In genomic region chr11:108929176-108929575, GRCm38 (mm10) we compare ENCODE assay signal across 11 mouse cellular contexts. TPM values are rescaled to one million over a fixed set of nuclear protein-coding genes. Genes with fewer than 3 reads are reported as not detected.
DNase-seq lines count a peak whose midpoint lies in the region; ATAC-seq and TF ChIP-seq lines count a peak whose summit lies in the region.
"Had no signal": no experiment of that assay in that cellular context is flagged by ENCODE, and none has a peak within 500 bp of the region (broad histone marks: within the 10 kb centered on the region; RNA-seq: fewer than 3 reads in every experiment).

No protein-coding gene starts in this region.

- no peak overlapping the region for H3K9ac ChIP-seq in forebrain, postnatal 0 days
- H3K9ac ChIP-seq in embryonic facial prominence, embryonic 15.5 days: no peak overlapping the region
- no peak overlapping the region for H3K9ac ChIP-seq in hindbrain, postnatal 0 days (replicated peaks; ENCODE audit: low read length)
- H3K9ac ChIP-seq in midbrain, embryonic 15.5 days: no peak overlapping the region
- H3K9ac ChIP-seq: intestine, embryonic 15.5 days; lung, embryonic 15.5 days had no signal

- peaks cover 98% of the 10 kb centered on the region for H3K4me1 ChIP-seq in forebrain, embryonic 10.5 days
- no peaks in the 10 kb centered on the region; the same call in 1 of the 2 replicates for H3K4me1 ChIP-seq in forebrain, postnatal 0 days (ENCODE audit: insufficient read depth)
- peaks cover 74% of the 10 kb centered on the region for H3K4me1 ChIP-seq in embryonic facial prominence, embryonic 15.5 days
- H3K4me1 ChIP-seq in hindbrain, postnatal 0 days (ENCODE audit: insufficient read depth, low read length): peaks cover 48% of the 10 kb centered on the region
- peaks cover 80% of the 10 kb centered on the region for H3K4me1 ChIP-seq in midbrain, embryonic 15.5 days

- H3K36me3 ChIP-seq in forebrain, embryonic 10.5 days (replicated peaks): peaks cover 95% of the 10 kb centered on the region
- peaks cover 12% of the 10 kb centered on the region for H3K36me3 ChIP-seq in forebrain, postnatal 0 days (ENCODE audit: insufficient read depth)
- H3K36me3 ChIP-seq in embryonic facial prominence, embryonic 15.5 days: peaks cover 33% of the 10 kb centered on the region
- peaks cover 17% of the 10 kb centered on the region; the same call in 1 of the 2 replicates for H3K36me3 ChIP-seq in hindbrain, postnatal 0 days (ENCODE audit: insufficient read depth, low read length)
- peaks cover 7% of the 10 kb centered on the region; the same call in 1 of the 2 replicates for H3K36me3 ChIP-seq in midbrain, embryonic 15.5 days (replicated peaks)

- 43% methylated on average over 4 of the region's 4 CpGs for WGBS in forebrain, embryonic 10.5 days
- 45% methylated on average over 4 of the region's 4 CpGs for WGBS in forebrain, postnatal 0 days
- 46% methylated on average over 4 of the region's 4 CpGs for WGBS in embryonic facial prominence, embryonic 15.5 days
- WGBS in hindbrain, postnatal 0 days: 33% methylated on average over 4 of the region's 4 CpGs
- 36% methylated on average over 4 of the region's 4 CpGs for WGBS in midbrain, embryonic 15.5 days

- H3K4me3 ChIP-seq in forebrain, embryonic 10.5 days: peak overlapping the region; percentile 89
- no peak overlapping the region for H3K4me3 ChIP-seq in forebrain, postnatal 0 days (ENCODE audit: low read depth, low read length)
- peak overlapping the region; percentile 9; the same call in 1 of the 2 replicates for H3K4me3 ChIP-seq in embryonic facial prominence, embryonic 15.5 days (replicated peaks)
- H3K4me3 ChIP-seq in hindbrain, postnatal 0 days (ENCODE audit: low read length): no peak overlapping the region
- peak overlapping the region; percentile 11; the same call in 1 of the 2 replicates for H3K4me3 ChIP-seq in midbrain, embryonic 15.5 days
- H3K4me3 ChIP-seq: intestine, embryonic 15.5 days; lung, embryonic 15.5 days had no signal

- DNase-seq in forebrain, embryonic 10.5 days (ENCODE audit: extremely low spot score, low spot score): no peak
- no peak for DNase-seq in forebrain, postnatal 0 days
- no peak for DNase-seq in hindbrain, postnatal 0 days (ENCODE audit: low spot score)
- no peak for DNase-seq in gastrocnemius, postnatal 25 days
- no peak for DNase-seq in cerebellum, postnatal 14 days
- no peak for DNase-seq in kidney, adult 11 months
- DNase-seq: cerebellum, adult 8-10 months had no signal

- no peak for TF ChIP-seq CTCF in forebrain, postnatal 0 days (IDR thresholded peaks at IDR 0.05; ENCODE audit: low read depth)
- TF ChIP-seq CTCF in hindbrain, postnatal 0 days (IDR thresholded peaks at IDR 0.05; ENCODE audit: low read depth): no peak

- H3K4me2 ChIP-seq in forebrain, postnatal 0 days (ENCODE audit: low read depth): no peak overlapping the region; the same call in 1 of the 2 replicates
- H3K4me2 ChIP-seq in embryonic facial prominence, embryonic 15.5 days (replicated peaks): peak overlapping the region; percentile 75; the same call in 1 of the 2 replicates
- peak overlapping the region; percentile 93 for H3K4me2 ChIP-seq in hindbrain, postnatal 0 days (ENCODE audit: low read depth, low read length)
- H3K4me2 ChIP-seq in midbrain, embryonic 15.5 days: peak overlapping the region; percentile 94
- H3K4me2 ChIP-seq: intestine, embryonic 15.5 days; lung, embryonic 15.5 days had no signal

- peak overlapping the region; percentile 80 for H3K27ac ChIP-seq in forebrain, embryonic 10.5 days
- H3K27ac ChIP-seq in forebrain, postnatal 0 days (ENCODE audit: low read depth, low read length): no peak overlapping the region
- no peak overlapping the region for H3K27ac ChIP-seq in embryonic facial prominence, embryonic 15.5 days (replicated peaks)
- H3K27ac ChIP-seq in hindbrain, postnatal 0 days: no peak overlapping the region
- peak overlapping the region; percentile 40 for H3K27ac ChIP-seq in midbrain, embryonic 15.5 days
- H3K27ac ChIP-seq: intestine, embryonic 15.5 days; lung, embryonic 15.5 days had no signal

- H3K9me3 ChIP-seq in forebrain, embryonic 10.5 days: peaks cover 11% of the 10 kb centered on the region; the same call in 1 of the 2 replicates
- no peaks in the 10 kb centered on the region for H3K9me3 ChIP-seq in forebrain, postnatal 0 days (ENCODE audit: low read length)
- no peaks in the 10 kb centered on the region for H3K9me3 ChIP-seq in embryonic facial prominence, embryonic 15.5 days (replicated peaks)
- no peaks in the 10 kb centered on the region for H3K9me3 ChIP-seq in hindbrain, postnatal 0 days (ENCODE audit: low read length)
- H3K9me3 ChIP-seq in midbrain, embryonic 15.5 days: no peaks in the 10 kb centered on the region
- H3K9me3 ChIP-seq: intestine, embryonic 15.5 days; lung, embryonic 15.5 days had no signal

- peaks cover 51% of the 10 kb centered on the region for H3K27me3 ChIP-seq in forebrain, embryonic 10.5 days (ENCODE audit: poor library complexity, severe bottlenecking)
- H3K27me3 ChIP-seq in forebrain, postnatal 0 days (ENCODE audit: insufficient read depth, low read length): no peaks in the 10 kb centered on the region
- H3K27me3 ChIP-seq in embryonic facial prominence, embryonic 15.5 days: no peaks in the 10 kb centered on the region
- no peaks in the 10 kb centered on the region for H3K27me3 ChIP-seq in hindbrain, postnatal 0 days (ENCODE audit: insufficient read depth, low read length)
- no peaks in the 10 kb centered on the region for H3K27me3 ChIP-seq in midbrain, embryonic 15.5 days (replicated peaks)
- H3K27me3 ChIP-seq: intestine, embryonic 15.5 days; lung, embryonic 15.5 days had no signal

- ATAC-seq in forebrain, postnatal 0 days: no peak
- no peak for ATAC-seq in embryonic facial prominence, embryonic 15.5 days (ENCODE audit: insufficient number of reproducible peaks, low FRiP score, low TSS enrichment, low read depth)
- ATAC-seq in hindbrain, postnatal 0 days: no peak
- no peak for ATAC-seq in midbrain, embryonic 15.5 days (replicated peaks)
- ATAC-seq: intestine, embryonic 15.5 days had no signal

RNA-seq across cellular contexts. Expression of gene Axin2, which starts 9.0 kb away (rescaled TPM):
- polyA plus RNA-seq in forebrain, embryonic 10.5 days (2016; fragmentation: Nextera tagmentation; extraction: Ambion mirVana): 12.8 and 14.3 TPM in 2 replicates
- total RNA-seq in forebrain, postnatal 0 days (2014; rRNA removed): 28.7 and 35.6 TPM in 2 replicates
- 4.5 and 5.0 TPM in 2 replicates for polyA plus RNA-seq in forebrain, postnatal 0 days (2015; fragmentation: Nextera tagmentation; extraction: Ambion mirVana)
- polyA plus RNA-seq in embryonic facial prominence, embryonic 15.5 days (2015; fragmentation: Nextera tagmentation; extraction: Ambion mirVana): 12.5 and 14.5 TPM in 2 replicates
- 31.8 and 38.0 TPM in 2 replicates for total RNA-seq in hindbrain, postnatal 0 days (2014; rRNA removed)
- 5.9 and 6.0 TPM in 2 replicates for polyA plus RNA-seq in hindbrain, postnatal 0 days (2015; fragmentation: Nextera tagmentation; extraction: Ambion mirVana)
- 13.2 and 13.5 TPM in 2 replicates for polyA plus RNA-seq in midbrain, embryonic 15.5 days (2015; fragmentation: Nextera tagmentation; extraction: Ambion mirVana)
- 1 to 10 TPM; 9.5 to 9.8 TPM for total RNA-seq in gastrocnemius, postnatal 25 days (2021)

Comparison
In these comparisons a context has a peak if more than half of its experiments do, and no peak if none do; other contexts are left out.
1. H3K27ac ChIP-seq: peak in forebrain, embryonic 10.5 days (single experiment) and midbrain, embryonic 15.5 days (single experiment); none in forebrain, postnatal 0 days (single experiment), embryonic facial prominence, embryonic 15.5 days (single experiment) and hindbrain, postnatal 0 days (single experiment).
2. H3K4me3 ChIP-seq: peak in forebrain, embryonic 10.5 days (single experiment), embryonic facial prominence, embryonic 15.5 days (single experiment) and midbrain, embryonic 15.5 days (single experiment); none in forebrain, postnatal 0 days (single experiment) and hindbrain, postnatal 0 days (single experiment).